Mouse (Mus musculus): Measurements from ENCODE around the gene Fam129c.

DNA sequence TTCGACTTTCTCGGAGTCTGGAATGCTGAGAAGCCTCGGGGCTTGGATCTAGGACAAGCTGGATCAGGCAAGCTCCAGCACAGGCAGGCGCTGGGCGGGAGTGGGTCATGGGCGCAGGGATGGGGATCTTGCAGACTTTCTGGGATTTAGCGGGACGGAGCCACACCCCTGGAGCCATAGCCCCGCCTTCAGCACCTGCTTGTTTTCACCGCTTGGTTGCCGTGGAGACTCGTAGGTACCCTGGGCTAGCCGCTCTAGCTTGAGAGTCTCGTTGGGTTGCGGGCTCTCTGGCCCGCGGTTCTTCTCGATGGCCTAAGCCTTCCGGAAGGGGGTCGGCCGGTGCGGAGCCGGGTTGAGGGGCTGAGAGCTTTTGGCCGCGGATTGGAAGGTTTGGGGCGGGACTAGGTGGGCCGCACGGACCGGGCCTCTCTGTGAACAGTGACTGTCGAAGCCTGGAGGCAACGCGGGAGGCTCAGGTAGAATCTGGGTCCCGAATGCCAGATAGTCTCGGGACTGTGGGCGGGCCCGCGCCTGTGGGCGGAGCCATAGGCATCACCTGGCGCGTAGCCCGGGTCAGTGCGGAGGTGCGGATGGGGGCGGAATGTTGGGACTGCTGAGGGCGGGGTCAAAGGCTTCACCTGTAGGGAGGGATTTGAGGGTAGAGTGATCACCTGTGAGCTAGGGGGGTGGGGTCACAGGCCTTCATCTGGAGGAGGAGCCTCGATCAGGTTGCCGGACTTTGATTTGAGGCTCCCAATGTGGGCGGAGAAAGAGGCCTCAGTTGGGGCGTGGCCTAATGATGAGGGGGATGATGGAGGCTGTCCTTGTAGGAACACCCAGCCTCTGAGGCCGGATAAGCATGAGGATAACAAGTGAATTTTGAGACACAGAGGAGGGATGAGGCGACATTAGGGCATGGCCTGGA lies 27.8 kb upstream of the Fam129c start:
- no peak for TF ChIP-seq CTCF (IDR thresholded peaks at IDR 0.05; ENCODE audit: control insufficient read depth, insufficient read depth, insufficient read length)
- no peak for TF ChIP-seq MAX (IDR thresholded peaks at IDR 0.05)
- no peak for TF ChIP-seq USF1 (IDR thresholded peaks at IDR 0.05; ENCODE audit: low read depth)
- no peak for TF ChIP-seq MYOD1 (IDR thresholded peaks at IDR 0.05; ENCODE audit: control insufficient read depth, insufficient read length, low read depth)

Measured in C2C12 (cell line).